Mouse (Mus musculus) stomach, embryonic 14.5 days (tissue): ENCODE results near the gene Rif1. TPM values are rescaled to one million over a fixed set of nuclear protein-coding genes. Genes with fewer than 3 reads are reported as not detected.

Experiments used
- ATAC-seq: fragments of 200-750 bp; cut with Nextera tagmentation; 2 replicates; pipeline ENCODE4 v1.8.0; 2017; ENCODE audit warnings: low read depth, moderate TSS enrichment; ENCODE audit not compliant: insufficient number of reproducible peaks, insufficient read depth, low FRiP score
- H3K27ac ChIP-seq: fragments of 300-500 bp; sonication (generic); 2 replicates; pipeline ENCODE4 v1.5.1; 2014; ENCODE audit warnings: mild to moderate bottlenecking, low read length, moderate library complexity, mixed read lengths
- H3K27me3 ChIP-seq: fragments of 300-500 bp; sonication (generic); 2 replicates; pipeline ENCODE4 v1.6.1; 2014; ENCODE audit warnings: low read length, control low read depth, mixed read lengths; ENCODE audit not compliant: control insufficient read depth, insufficient read depth
- H3K36me3 ChIP-seq: fragments of 300-500 bp; sonication (generic); 2 replicates; pipeline ENCODE4 v1.6.1; 2014; ENCODE audit warnings: mild to moderate bottlenecking, control low read depth, low read length, moderate library complexity, mixed read lengths; ENCODE audit not compliant: control insufficient read depth, insufficient read depth
- H3K4me1 ChIP-seq: fragments of 300-500 bp; sonication (generic); 2 replicates; pipeline ENCODE4 v1.6.1; 2014; ENCODE audit warnings: low read length, control low read depth, mixed read lengths; ENCODE audit not compliant: control insufficient read depth, insufficient read depth
- H3K4me2 ChIP-seq: fragments of 300-500 bp; sonication (generic); replicated peaks from 2 replicates; pipeline ENCODE4 v1.6.1; 2014; ENCODE audit warnings: low read depth, low read length, control low read depth
- H3K4me3 ChIP-seq: fragments of 300-500 bp; sonication (generic); 2 replicates; pipeline ENCODE4 v1.5.1; 2014; ENCODE audit warnings: low read depth, low read length, control low read depth
- H3K9ac ChIP-seq: fragments of 300-500 bp; sonication (generic); replicated peaks from 2 replicates; pipeline ENCODE4 v1.6.1; 2014; ENCODE audit warnings: low read depth, mild to moderate bottlenecking, control low read depth, low read length, moderate library complexity, mixed read lengths
- H3K9me3 ChIP-seq: fragments of 300-500 bp; sonication (generic); 2 replicates; pipeline ENCODE4 v1.6.1; 2016; ENCODE audit warnings: low read depth, low read length, control low read depth; ENCODE audit not compliant: control insufficient read depth
- WGBS: fragments of 180-500 bp; shearing (Covaris S2); extraction: QIAGEN DNeasy Blood & Tissue Kit; methylation state at CpG from one replicate; pipeline ENCODE4 v1.1.7; 2014; 5-methylcytosine and 5-hydroxymethylcytosine counted together
- polyA plus RNA-seq: library from polyadenylated mRNA; unstranded; fragments of >200 nt; fragmentation: Nextera tagmentation; extraction: Ambion mirVana; gene quantifications from 2 replicates; pipeline ENCODE4 v1.2.1, GENCODE M21; 2014

Gene Rif1
- polyA plus RNA-seq = 41.7 and 44.6 TPM in 2 replicates

- peak; percentile 93 for ATAC-seq
- H3K9me3 ChIP-seq = no peaks in the 10 kb centered on the region
- H3K4me1 ChIP-seq = peaks cover 10% of the 10 kb centered on the region; the same call in 1 of the 2 replicates
- WGBS = under 1% methylated on average over 51 of the region's 72 CpGs
- H3K9ac ChIP-seq = peak within 1 kb of the TSS; percentile 96
- H3K27me3 ChIP-seq = no peaks in the 10 kb centered on the region
- peak within 1 kb of the TSS; percentile 89 for H3K27ac ChIP-seq
- peak within 1 kb of the TSS; percentile 98 for H3K4me3 ChIP-seq
- peak within 1 kb of the TSS; percentile 57 for H3K4me2 ChIP-seq
- H3K36me3 ChIP-seq = peaks cover 15% of the 10 kb centered on the region; the same call in 1 of the 2 replicates
These were observed at the start of gene Rif1 for GRCm38 (mm10) chr2:52072491-52073140. Gene Rif1 (plus strand): TSS chr2:52072832.

- no peak for ATAC-seq
- Histone ChIP-seq H3K9me3 (no peaks in the 10 kb centered on the region), H3K4me1 (no peaks in the 10 kb centered on the region), H3K4me2 (no peak overlapping the region), H3K27me3 (no peaks in the 10 kb centered on the region), H3K27ac (no peak overlapping the region), H3K36me3 (no peaks in the 10 kb centered on the region), H3K4me3 (no peak overlapping the region), H3K9ac (no peak overlapping the region)
- WGBS = 83% methylated on average over 4 of the region's 4 CpGs
These were observed 45.6 kb upstream of the Rif1 start for GRCm38 (mm10) chr2:52027061-52027460.

GRCm38 (mm10) chr2:52029426-52029825, 43.2 kb upstream of the Rif1 start:
- Histone ChIP-seq H3K9me3 (no peaks in the 10 kb centered on the region), H3K4me1 (no peaks in the 10 kb centered on the region), H3K4me2 (no peak overlapping the region), H3K36me3 (no peaks in the 10 kb centered on the region), H3K4me3 (no peak overlapping the region), H3K27me3 (no peaks in the 10 kb centered on the region), H3K9ac (no peak overlapping the region), H3K27ac (no peak overlapping the region)
- WGBS = 86% methylated on average over 3 of the region's 3 CpGs
- no peak for ATAC-seq

GRCm38 (mm10) chr2:52031491-52031890, 41.1 kb upstream of the Rif1 start:
- Histone ChIP-seq H3K27me3 (no peaks in the 10 kb centered on the region), H3K36me3 (no peaks in the 10 kb centered on the region)
- no peak for ATAC-seq

GRCm38 (mm10) chr2:52034601-52035000, 38.0 kb upstream of the Rif1 start:
- no peak overlapping the region for H3K4me2 ChIP-seq
- H3K9ac ChIP-seq = no peak overlapping the region
- H3K36me3 ChIP-seq = no peaks in the 10 kb centered on the region
- WGBS = 84% methylated on average over 4 of the region's 4 CpGs
- no peak overlapping the region for H3K27ac ChIP-seq
- H3K4me3 ChIP-seq = no peak overlapping the region
- no peaks in the 10 kb centered on the region for H3K4me1 ChIP-seq
- no peaks in the 10 kb centered on the region for H3K27me3 ChIP-seq
- ATAC-seq = no peak
- no peaks in the 10 kb centered on the region for H3K9me3 ChIP-seq

More at GRCm38 (mm10) chr2:52031491-52031890, 41.1 kb upstream of the Rif1 start:
- no peak overlapping the region for H3K9ac ChIP-seq
- no peak overlapping the region for H3K27ac ChIP-seq
- H3K9me3 ChIP-seq = no peaks in the 10 kb centered on the region
- H3K4me2 ChIP-seq = no peak overlapping the region
- 79% methylated on average over 4 of the region's 4 CpGs for WGBS
- H3K4me3 ChIP-seq = no peak overlapping the region
- H3K4me1 ChIP-seq = no peaks in the 10 kb centered on the region

- Histone ChIP-seq H3K27me3 (no peaks in the 10 kb centered on the region), H3K4me3 (no peak overlapping the region), H3K4me1 (no peaks in the 10 kb centered on the region), H3K4me2 (no peak overlapping the region), H3K36me3 (no peaks in the 10 kb centered on the region), H3K9ac (no peak overlapping the region), H3K27ac (no peak overlapping the region), H3K9me3 (no peaks in the 10 kb centered on the region)
- 65% methylated on average over 4 of the region's 4 CpGs for WGBS
- no peak for ATAC-seq
These were observed 37.5 kb upstream of the Rif1 start for GRCm38 (mm10) chr2:52035144-52035543.

GRCm38 (mm10) chr2:52036929-52037595, 35.6 kb upstream of the Rif1 start:
- ATAC-seq = no peak
- WGBS = 52% methylated on average over 9 of the region's 11 CpGs
- Histone ChIP-seq H3K27ac (no peak overlapping the region), H3K9ac (no peak overlapping the region), H3K4me3 (peak overlapping the region; percentile 39; the same call in 1 of the 2 replicates), H3K27me3 (no peaks in the 10 kb centered on the region), H3K9me3 (no peaks in the 10 kb centered on the region), H3K4me2 (peak overlapping the region; percentile 48), H3K36me3 (no peaks in the 10 kb centered on the region), H3K4me1 (no peaks in the 10 kb centered on the region)

- Histone ChIP-seq H3K4me1 (no peaks in the 10 kb centered on the region), H3K4me2 (peak within 1 kb of the TSS; percentile 48), H3K27me3 (no peaks in the 10 kb centered on the region), H3K9ac (peak within 1 kb of the TSS; percentile 18; the same call in 1 of the 2 replicates), H3K36me3 (no peaks in the 10 kb centered on the region), H3K9me3 (no peaks in the 10 kb centered on the region), H3K4me3 (peak within 1 kb of the TSS; percentile 39), H3K27ac (no peak within 1 kb of the TSS)
- under 1% methylated on average over 17 of the region's 17 CpGs for WGBS
- peak; percentile 37; the same call in 1 of the 2 replicates for ATAC-seq
These were observed 34.8 kb upstream of the Rif1 start, which contains the start of gene Tnfaip6 for GRCm38 (mm10) chr2:52037882-52038281. Gene Tnfaip6 (plus strand): TSS chr2:52038009.
